Mouse (Mus musculus): ENCODE results near the gene Asb15.

GRCm38 (mm10) chr6:24572431-24572830 lies 44.5 kb downstream of the Asb15 start:
- TF ChIP-seq CTCF (IDR thresholded peaks at IDR 0.05; ENCODE audit: borderline replicate concordance, extremely low read depth, insufficient read depth, insufficient read length) (no peak), POLR2A (IDR thresholded peaks at IDR 0.05; ENCODE audit: borderline replicate concordance, extremely low read depth, insufficient read depth, insufficient read length, poor library complexity, severe bottlenecking) (no peak)
